Mouse (Mus musculus): Measurements from ENCODE around the gene Clic1.

GRCm38 (mm10) chr17:35016791-35017705 lies 32.7 kb upstream of the Clic1 start:
- TF ChIP-seq CTCF (IDR thresholded peaks at IDR 0.05; ENCODE audit: control insufficient read depth, insufficient read depth, low read length) (no peak), POLR2A (IDR thresholded peaks at IDR 0.05; ENCODE audit: borderline replicate concordance, control insufficient read depth, low read depth, low read length) (no peak)

Data from bone marrow, adult 2 months (tissue).